Mouse (Mus musculus) lung, embryonic 15.5 days (tissue): ENCODE data around the gene Tat. TPM values are rescaled to one million over a fixed set of nuclear protein-coding genes. Genes with fewer than 3 reads are reported as not detected.

Experiments used
- ATAC-seq: fragments of 200-750 bp; cut with Nextera tagmentation; 2 replicates; pipeline ENCODE4 v1.8.0; 2017; ENCODE audit warnings: moderate number of reproducible peaks, borderline replicate concordance; ENCODE audit not compliant: low FRiP score, low TSS enrichment; ENCODE audit errors: extremely low read depth
- H3K27ac ChIP-seq: fragments of 300-500 bp; sonication (generic); 2 replicates; pipeline ENCODE4 v1.5.1; 2015; ENCODE audit warnings: moderate library complexity, mild to moderate bottlenecking, inconsistent platforms
- H3K27me3 ChIP-seq: fragments of 300-500 bp; sonication (generic); 2 replicates; pipeline ENCODE4 v1.6.1; 2015; ENCODE audit warnings: inconsistent platforms
- H3K36me3 ChIP-seq: fragments of 300-500 bp; sonication (generic); 2 replicates; pipeline ENCODE4 v1.6.1; 2015; ENCODE audit warnings: inconsistent platforms
- H3K4me1 ChIP-seq: fragments of 300-500 bp; sonication (generic); 2 replicates; pipeline ENCODE4 v1.6.1; 2015; ENCODE audit warnings: inconsistent platforms
- H3K4me2 ChIP-seq: fragments of 300-500 bp; sonication (generic); 2 replicates; pipeline ENCODE4 v1.6.1; 2015; ENCODE audit warnings: inconsistent platforms, mild to moderate bottlenecking, moderate library complexity
- H3K4me3 ChIP-seq: fragments of 300-500 bp; sonication (generic); 2 replicates; pipeline ENCODE4 v1.5.1; 2015; ENCODE audit warnings: mild to moderate bottlenecking, inconsistent platforms
- H3K9ac ChIP-seq: fragments of 300-500 bp; sonication (generic); 2 replicates; pipeline ENCODE4 v1.6.1; 2015; ENCODE audit warnings: inconsistent platforms
- H3K9me3 ChIP-seq: fragments of 300-500 bp; sonication (generic); 2 replicates; pipeline ENCODE4 v1.6.1; 2016; ENCODE audit warnings: inconsistent platforms
- WGBS: fragments of 180-500 bp; shearing (Covaris S2); methylation state at CpG from one replicate; pipeline ENCODE4 v1.1.7; 2015; 5-methylcytosine and 5-hydroxymethylcytosine counted together
- polyA plus RNA-seq: library from polyadenylated mRNA; unstranded; fragments of >200 nt; fragmentation: Nextera tagmentation; extraction: Ambion mirVana; gene quantifications from 2 replicates; pipeline ENCODE4 v1.2.1, GENCODE M21; 2015

The Tat gene
- polyA plus RNA-seq, 1 experiment from 2014 or later, result not detected

- ATAC-seq, result no peak
- no peaks in the 10 kb centered on the region for H3K36me3 ChIP-seq
- H3K9me3 ChIP-seq, result no peaks in the 10 kb centered on the region
- H3K27me3 ChIP-seq, result no peaks in the 10 kb centered on the region
- no peak overlapping the region for H3K27ac ChIP-seq
- 63% methylated on average over 7 of the region's 7 CpGs for WGBS
- no peaks in the 10 kb centered on the region for H3K4me1 ChIP-seq
- H3K4me3 ChIP-seq, result no peak overlapping the region
- no peak overlapping the region for H3K4me2 ChIP-seq
- no peak overlapping the region for H3K9ac ChIP-seq
Measured at GRCm38 (mm10) chr8:109987776-109988175, 2.5 kb upstream of the Tat start.

GRCm38 (mm10) chr8:109989151-109989550 is 1.1 kb upstream of the Tat start:
- Histone ChIP-seq H3K4me1 (no peaks in the 10 kb centered on the region), H3K27ac (no peak overlapping the region), H3K4me2 (no peak overlapping the region), H3K36me3 (no peaks in the 10 kb centered on the region), H3K9ac (no peak overlapping the region), H3K27me3 (no peaks in the 10 kb centered on the region), H3K9me3 (no peaks in the 10 kb centered on the region), H3K4me3 (no peak overlapping the region)
- WGBS, result 87% methylated on average over 8 of the region's 8 CpGs
- no peak for ATAC-seq

- Histone ChIP-seq H3K27me3 (no peaks in the 10 kb centered on the region), H3K9me3 (no peaks in the 10 kb centered on the region), H3K27ac (no peak overlapping the region), H3K4me2 (no peak overlapping the region), H3K36me3 (no peaks in the 10 kb centered on the region), H3K9ac (no peak overlapping the region), H3K4me1 (no peaks in the 10 kb centered on the region), H3K4me3 (no peak overlapping the region)
- ATAC-seq, result no peak
- WGBS, result 75% methylated on average over 5 of the region's 5 CpGs
Measured at GRCm38 (mm10) chr8:109992166-109992565, 1.9 kb downstream of the Tat start.

- Histone ChIP-seq H3K9me3 (no peaks in the 10 kb centered on the region), H3K4me2 (no peak overlapping the region), H3K4me3 (no peak overlapping the region), H3K27me3 (no peaks in the 10 kb centered on the region), H3K27ac (no peak overlapping the region), H3K9ac (no peak overlapping the region), H3K4me1 (no peaks in the 10 kb centered on the region), H3K36me3 (no peaks in the 10 kb centered on the region)
- 44% methylated on average over 1 of the region's 1 CpGs for WGBS
- ATAC-seq, result no peak
Measured at GRCm38 (mm10) chr8:109992951-109993350, 2.7 kb downstream of the Tat start.

- no peaks in the 10 kb centered on the region for H3K9me3 ChIP-seq
- 90% methylated on average over 9 of the region's 9 CpGs for WGBS
Measured at GRCm38 (mm10) chr8:109997381-109997780, 7.1 kb downstream of the Tat start.

GRCm38 (mm10) chr8:109998066-109998465 is 7.8 kb downstream of the Tat start:
- Histone ChIP-seq H3K4me3 (no peak overlapping the region), H3K36me3 (no peaks in the 10 kb centered on the region), H3K27ac (no peak overlapping the region), H3K9me3 (no peaks in the 10 kb centered on the region), H3K27me3 (no peaks in the 10 kb centered on the region), H3K4me2 (no peak overlapping the region), H3K9ac (no peak overlapping the region), H3K4me1 (no peaks in the 10 kb centered on the region)
- no peak for ATAC-seq
- 72% methylated on average over 7 of the region's 7 CpGs for WGBS

More at GRCm38 (mm10) chr8:109997381-109997780, 7.1 kb downstream of the Tat start:
- H3K9ac ChIP-seq, result no peak overlapping the region
- H3K27me3 ChIP-seq, result no peaks in the 10 kb centered on the region
- no peak overlapping the region for H3K4me3 ChIP-seq
- no peaks in the 10 kb centered on the region for H3K4me1 ChIP-seq
- no peak for ATAC-seq
- no peaks in the 10 kb centered on the region for H3K36me3 ChIP-seq
- H3K27ac ChIP-seq, result no peak overlapping the region
- H3K4me2 ChIP-seq, result no peak overlapping the region

GRCm38 (mm10) chr8:109999974-110000373 is 9.7 kb downstream of the Tat start:
- H3K36me3 ChIP-seq, result no peaks in the 10 kb centered on the region

GRCm38 (mm10) chr8:110002953-110003352 is 12.7 kb downstream of the Tat start:
- H3K4me1 ChIP-seq, result no peaks in the 10 kb centered on the region
- H3K4me2 ChIP-seq, result no peak overlapping the region
- no peak for ATAC-seq
- H3K4me3 ChIP-seq, result no peak overlapping the region
- H3K36me3 ChIP-seq, result no peaks in the 10 kb centered on the region
- H3K9me3 ChIP-seq, result no peaks in the 10 kb centered on the region
- no peak overlapping the region for H3K9ac ChIP-seq
- 41% methylated on average over 9 of the region's 9 CpGs for WGBS
- H3K27me3 ChIP-seq, result no peaks in the 10 kb centered on the region
- H3K27ac ChIP-seq, result no peak overlapping the region

More at GRCm38 (mm10) chr8:109999974-110000373, 9.7 kb downstream of the Tat start:
- WGBS, result 77% methylated on average over 10 of the region's 10 CpGs
- Histone ChIP-seq H3K4me3 (no peak overlapping the region), H3K27ac (no peak overlapping the region), H3K9me3 (no peaks in the 10 kb centered on the region), H3K4me2 (no peak overlapping the region), H3K9ac (no peak overlapping the region), H3K4me1 (no peaks in the 10 kb centered on the region), H3K27me3 (no peaks in the 10 kb centered on the region)
- ATAC-seq, result no peak

- Histone ChIP-seq H3K27ac (no peak overlapping the region), H3K36me3 (no peaks in the 10 kb centered on the region), H3K27me3 (no peaks in the 10 kb centered on the region), H3K4me1 (no peaks in the 10 kb centered on the region), H3K9me3 (no peaks in the 10 kb centered on the region), H3K9ac (no peak overlapping the region), H3K4me2 (no peak overlapping the region), H3K4me3 (no peak overlapping the region)
- WGBS, result 67% methylated on average over 5 of the region's 5 CpGs
- ATAC-seq, result no peak
Measured at GRCm38 (mm10) chr8:110004300-110004699, 14.1 kb downstream of the Tat start.

GRCm38 (mm10) chr8:110006312-110007023 is 16.2 kb downstream of the Tat start:
- no peak for ATAC-seq
- 50% methylated on average over 17 of the region's 17 CpGs for WGBS

GRCm38 (mm10) chr8:110008228-110008994 is 18.2 kb downstream of the Tat start:
- no peak overlapping the region for H3K9ac ChIP-seq
- no peaks in the 10 kb centered on the region for H3K36me3 ChIP-seq
- H3K27ac ChIP-seq, result no peak overlapping the region
- H3K4me1 ChIP-seq, result no peaks in the 10 kb centered on the region
- H3K4me3 ChIP-seq, result no peak overlapping the region
- no peaks in the 10 kb centered on the region for H3K9me3 ChIP-seq
- H3K4me2 ChIP-seq, result no peak overlapping the region
- no peaks in the 10 kb centered on the region for H3K27me3 ChIP-seq
- 72% methylated on average over 26 of the region's 26 CpGs for WGBS
- no peak for ATAC-seq

More at GRCm38 (mm10) chr8:110006312-110007023, 16.2 kb downstream of the Tat start:
- Histone ChIP-seq H3K4me2 (no peak overlapping the region), H3K27me3 (no peaks in the 10 kb centered on the region), H3K9me3 (no peaks in the 10 kb centered on the region), H3K4me3 (no peak overlapping the region), H3K4me1 (no peaks in the 10 kb centered on the region), H3K27ac (no peak overlapping the region), H3K36me3 (no peaks in the 10 kb centered on the region), H3K9ac (no peak overlapping the region)

- no peak overlapping the region for H3K4me2 ChIP-seq
- no peaks in the 10 kb centered on the region for H3K36me3 ChIP-seq
- H3K27ac ChIP-seq, result no peak overlapping the region
- H3K9me3 ChIP-seq, result no peaks in the 10 kb centered on the region
- no peak for ATAC-seq
- no peak overlapping the region for H3K4me3 ChIP-seq
- H3K4me1 ChIP-seq, result no peaks in the 10 kb centered on the region
- H3K9ac ChIP-seq, result no peak overlapping the region
- H3K27me3 ChIP-seq, result no peaks in the 10 kb centered on the region
- 63% methylated on average over 8 of the region's 8 CpGs for WGBS
Measured at GRCm38 (mm10) chr8:110008995-110009446, 18.8 kb downstream of the Tat start.
